Mouse (Mus musculus) heart, postnatal 4 days (tissue): ENCODE measurements at regions not wholly inside any gene's neighbourhood (a gene's known extent, or its start where the extent isn't known, plus 50 kb on each side); places are given as distances from the start of the nearest gene placed in this dataset.
A peak's percentile ranks its signal among the peaks of the same experiment; 100 is the strongest.

Experiments used
- DNase-seq: peaks from one replicate; pipeline ENCODE4 v3.0.0; 2021

DNA sequence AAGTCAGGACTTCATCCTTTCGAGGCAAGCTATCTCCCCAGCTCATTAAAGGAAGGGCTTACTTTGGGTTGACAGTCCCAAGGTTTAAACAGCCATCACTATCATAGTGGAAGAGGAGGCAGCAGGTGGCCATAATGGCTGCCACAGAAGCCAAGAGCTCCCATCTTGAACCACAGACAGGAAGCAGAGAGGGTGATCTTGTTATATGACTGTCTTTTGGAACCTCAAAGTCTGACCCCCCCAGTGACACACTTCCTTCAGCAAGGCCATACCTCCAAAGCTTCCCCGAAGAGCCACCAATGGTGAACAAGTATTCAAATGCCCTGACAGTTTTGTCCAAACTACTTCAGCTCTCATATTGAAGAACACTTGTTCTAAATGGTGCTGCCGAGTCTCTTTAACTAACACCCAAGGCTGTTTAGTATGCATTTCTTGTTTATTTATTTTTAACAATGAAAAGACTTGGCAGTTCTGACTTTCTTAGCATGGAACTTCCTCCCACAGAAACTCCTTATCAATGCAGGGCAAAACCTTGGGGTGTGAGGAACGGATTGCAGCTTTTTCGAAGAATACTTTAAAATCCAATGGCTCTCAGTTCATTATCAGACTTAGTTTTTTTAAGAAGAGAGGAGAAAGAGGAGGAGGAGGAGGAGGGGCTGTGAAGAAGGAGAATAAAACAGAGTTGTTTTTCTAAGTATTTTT lies 79.8 kb upstream of the Tnik start:
- no peak for DNase-seq

DNA sequence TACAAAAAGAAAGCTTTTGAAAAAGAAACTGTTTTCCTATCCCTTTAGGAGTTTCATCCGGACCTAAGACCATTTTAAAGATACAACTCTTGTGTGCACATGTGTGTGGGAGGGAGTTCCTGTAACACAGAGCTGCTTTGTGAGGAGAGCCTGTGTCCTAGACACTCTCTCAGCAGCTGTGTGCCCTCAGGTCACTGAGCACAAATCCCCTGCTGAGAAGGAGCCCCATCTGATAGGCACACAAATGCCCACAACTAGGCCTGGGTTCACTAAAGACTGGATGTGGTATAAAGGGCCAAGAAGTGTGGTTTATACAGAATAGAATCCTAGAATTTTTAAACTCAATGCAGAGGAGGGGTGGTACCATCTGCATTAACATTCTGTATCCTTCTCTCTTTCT lies 77.5 kb upstream of the Tnik start:
- no peak for DNase-seq

DNA sequence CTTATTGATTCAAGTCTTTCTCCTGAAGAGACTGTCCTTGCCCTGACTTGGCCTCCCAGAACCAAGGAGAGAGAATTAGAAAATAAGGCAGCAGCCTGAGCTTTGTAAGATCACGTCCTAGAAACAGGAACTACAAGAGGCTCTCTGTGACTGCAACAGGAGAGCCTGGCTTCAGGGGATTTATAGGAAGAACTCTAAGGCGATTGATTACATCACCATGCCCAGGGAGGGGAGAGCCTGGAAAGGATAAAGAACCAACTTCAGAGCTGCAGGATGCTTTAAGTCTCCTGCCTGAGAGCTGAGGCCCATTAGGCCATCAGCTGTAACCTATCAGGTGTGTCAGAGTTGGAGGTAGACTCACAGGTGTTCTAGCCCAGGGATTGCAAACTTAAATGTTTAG lies 77.1 kb upstream of the Tnik start:
- DNase-seq = no peak

DNA sequence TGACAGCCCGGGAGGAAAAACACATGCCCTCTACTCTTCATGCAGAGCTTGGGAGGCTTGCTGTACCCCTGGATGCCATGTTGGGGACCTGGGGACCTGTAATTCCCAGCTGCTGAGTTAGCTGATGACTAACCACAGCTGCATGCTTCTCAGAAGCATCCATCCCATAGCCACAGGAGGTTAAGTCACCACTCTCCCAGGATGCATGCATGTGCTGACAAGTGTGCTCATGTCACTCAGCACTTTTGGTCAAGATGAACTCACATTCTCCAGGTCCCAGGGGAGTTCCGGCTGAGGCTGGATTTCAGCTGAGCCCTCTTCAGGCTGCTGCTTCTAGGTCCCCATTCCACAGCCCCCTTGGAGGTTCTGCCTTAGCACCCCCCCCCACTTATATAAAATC lies 73.6 kb upstream of the Tnik start:
- DNase-seq = peak; percentile 30

DNA sequence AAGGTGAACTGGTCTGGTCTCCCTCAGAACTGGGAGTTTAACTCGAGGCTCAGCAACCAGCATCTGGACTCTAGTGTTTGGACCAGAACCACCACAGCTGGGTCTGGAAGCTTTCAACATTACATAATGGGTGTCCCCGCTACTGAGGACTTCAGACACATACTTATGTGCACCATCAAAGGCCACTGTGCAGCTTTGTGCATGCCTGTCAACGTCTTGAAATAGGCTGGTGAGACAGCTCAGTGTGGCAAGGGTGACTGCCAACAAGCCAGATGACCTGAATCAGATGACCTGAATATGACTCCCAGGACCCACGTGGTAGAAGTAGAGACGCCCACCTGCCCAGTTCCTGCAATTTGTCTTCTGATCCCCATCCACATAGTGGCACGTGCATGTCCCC lies 72.8 kb upstream of the Tnik start:
- peak; percentile 35 for DNase-seq

DNA sequence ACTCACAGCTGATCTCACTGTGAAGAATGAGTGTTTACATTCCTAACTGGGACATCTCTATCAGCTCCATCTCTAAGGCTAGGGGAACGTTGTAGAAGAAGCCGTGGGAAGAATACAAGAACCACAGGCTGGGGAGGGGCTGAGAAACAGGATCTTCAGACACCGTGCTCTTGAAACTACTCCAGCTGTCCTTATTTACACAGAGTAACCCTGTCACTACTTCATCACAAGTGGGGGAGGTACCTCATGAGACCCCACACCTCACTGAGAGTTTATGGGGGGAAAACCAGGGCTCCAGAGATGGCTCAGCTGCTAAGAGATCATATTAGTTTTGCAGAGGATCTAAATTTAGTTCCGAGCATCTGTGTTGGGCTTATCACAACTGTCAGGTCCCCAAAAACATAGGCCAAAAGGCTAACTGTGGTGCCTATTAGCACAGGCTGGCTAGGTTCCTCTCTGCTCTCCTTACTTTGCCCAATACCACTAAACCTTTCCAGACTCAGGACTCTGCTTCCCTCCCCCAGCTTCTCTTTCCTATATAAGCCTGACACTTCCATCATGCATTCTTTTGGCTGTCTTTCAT lies 68.5 kb upstream of the Tnik start:
- DNase-seq = no peak

DNA sequence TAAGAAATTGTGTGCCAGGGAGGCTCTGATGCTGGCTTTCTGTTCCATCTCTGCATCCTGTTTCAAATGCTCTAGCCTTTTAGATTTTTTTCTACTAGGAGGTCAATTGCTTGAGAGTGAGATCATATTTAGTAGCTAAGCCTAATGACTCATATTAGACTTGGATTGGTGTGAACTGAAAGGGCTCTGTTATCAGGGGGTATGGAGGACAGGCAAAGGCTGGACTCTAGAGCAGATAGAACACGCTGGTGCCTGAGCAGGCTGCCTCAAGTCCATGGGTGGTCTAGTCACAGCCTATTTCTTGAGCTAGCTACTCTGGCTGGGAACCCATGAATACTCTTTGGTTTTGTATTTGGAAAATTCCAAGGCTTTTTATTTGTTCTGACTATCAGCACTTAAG lies 66.2 kb upstream of the Tnik start:
- DNase-seq = peak; percentile 11

DNA sequence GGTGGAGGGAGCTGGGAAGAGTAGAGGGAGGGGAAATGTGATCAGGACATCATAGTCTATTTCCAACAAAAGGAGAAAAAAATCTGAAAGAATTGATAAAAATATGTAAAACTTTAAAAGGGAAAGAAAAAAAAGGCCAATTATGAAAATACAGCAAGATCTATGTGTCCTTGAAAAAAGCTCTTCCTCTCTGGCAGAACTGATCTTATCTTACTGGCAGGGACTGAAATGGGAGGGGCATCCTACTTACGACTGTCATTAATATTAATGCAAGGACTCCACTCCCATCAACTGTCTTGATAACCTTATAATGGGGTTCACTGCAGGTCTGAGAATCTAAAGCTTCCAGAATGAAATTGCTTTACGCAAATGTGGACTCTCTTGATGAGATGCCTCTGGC lies 53.7 kb upstream of the Tnik start:
- DNase-seq = no peak

DNA sequence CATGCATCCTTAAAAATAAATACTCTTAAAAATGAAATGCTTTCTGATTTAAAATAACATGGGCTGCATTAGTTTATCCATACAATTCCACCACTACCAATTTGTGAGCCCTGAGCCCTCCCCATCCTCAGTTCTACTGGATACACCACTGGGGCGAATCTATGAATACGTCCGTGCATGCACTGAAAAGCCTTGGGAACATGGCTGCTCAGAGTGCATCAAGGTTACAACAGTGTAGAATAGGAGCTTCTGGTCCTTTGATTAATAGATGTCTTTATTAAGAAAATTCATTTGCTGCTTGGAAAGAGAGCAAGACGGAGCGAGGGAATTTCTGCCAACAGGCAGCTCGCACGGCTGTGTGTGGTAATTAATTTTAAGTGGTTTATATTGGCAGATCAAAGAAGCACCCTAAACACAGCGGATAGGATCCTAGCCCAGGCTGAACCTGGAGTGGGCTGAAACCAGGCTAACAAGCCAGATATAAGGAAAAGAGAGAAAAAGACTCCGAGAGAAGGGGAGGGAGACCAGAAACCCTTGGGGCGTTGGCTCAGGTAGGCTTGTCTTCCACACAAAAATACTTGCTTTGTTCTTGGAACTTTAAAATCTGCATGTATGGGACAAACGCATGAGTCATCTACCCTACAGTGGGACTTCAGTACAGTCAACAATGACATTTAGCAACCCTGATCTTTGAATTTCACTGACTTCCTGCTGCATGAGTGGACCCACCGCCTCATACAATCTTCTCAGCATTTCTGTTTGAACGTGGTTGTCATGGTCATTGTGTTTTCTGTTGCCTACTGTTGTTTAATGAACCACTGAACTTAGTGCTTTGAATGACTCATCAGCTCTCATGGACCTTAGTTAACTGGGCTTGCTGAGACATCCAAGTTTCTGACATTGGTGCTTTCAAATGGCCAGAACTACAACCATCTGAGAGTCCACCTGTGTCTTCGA lies 51.9 kb upstream of the Tnik start:
- DNase-seq = no peak
